Mouse (Mus musculus) cortical plate, adult 2 months (tissue): Measurements from ENCODE around the gene Smim24.

Experiments
- CTCF ChIP-seq: fragments of 200-500 bp; IDR thresholded peaks from 2 replicates; pipeline ENCODE4 v1.5.1; 2011; ENCODE audit warnings: mild to moderate bottlenecking, control low read depth, low read length; ENCODE audit not compliant: insufficient read depth; ENCODE audit errors: extremely low read depth
- POLR2A ChIP-seq: fragments of 200-500 bp; IDR thresholded peaks from 2 replicates; pipeline ENCODE4 v1.6.1; 2011; ENCODE audit warnings: mild to moderate bottlenecking, low read length, control low read depth; ENCODE audit not compliant: insufficient read depth; ENCODE audit errors: extremely low read depth

GRCm38 (mm10) chr10:81385603-81386306, 7.1 kb upstream of the Smim24 start:
- TF ChIP-seq POLR2A: no peak
- no peak for TF ChIP-seq CTCF
